Mouse (Mus musculus) brain, embryonic 14.5 days (tissue): ENCODE results near the gene Nras. TPM values are rescaled to one million over a fixed set of nuclear protein-coding genes. Genes with fewer than 3 reads are reported as not detected.

Experiments used
- DNase-seq: peaks from one replicate; pipeline ENCODE4 v3.0.0-alpha.2; 2011; ENCODE audit warnings: low read depth
- CTCF ChIP-seq: fragments of 200-500 bp; IDR thresholded peaks from 2 replicates; pipeline ENCODE4 v1.5.1; 2012; ENCODE audit warnings: inconsistent platforms, mild to moderate bottlenecking, moderate library complexity, borderline replicate concordance; ENCODE audit not compliant: insufficient read depth, insufficient read length; ENCODE audit errors: extremely low read depth
- POLR2A ChIP-seq: fragments of 200-500 bp; IDR thresholded peaks from 2 replicates; pipeline ENCODE4 v1.6.1; 2012; ENCODE audit warnings: mild to moderate bottlenecking, inconsistent platforms, borderline replicate concordance; ENCODE audit not compliant: poor library complexity, insufficient read depth, insufficient read length, severe bottlenecking; ENCODE audit errors: extremely low read depth
- polyA plus RNA-seq: library from polyadenylated mRNA; depleted of rRNA; stranded (reverse); fragments of >200 nt; gene quantifications from 2 replicates; pipeline ENCODE4 v1.2.3, GENCODE M21; 2012

Nras gene
- polyA plus RNA-seq, 1 experiment = 80.4 TPM

- TF ChIP-seq POLR2A = no peak
- TF ChIP-seq CTCF = no peak
- DNase-seq = no peak
Observed at GRCm38 (mm10) chr3:103066927-103067326, 8.8 kb downstream of the Nras start.

- TF ChIP-seq CTCF (no peak), POLR2A (no peak)
- no peak for DNase-seq
Observed at GRCm38 (mm10) chr3:103068971-103069370, 10.9 kb downstream of the Nras start.

- DNase-seq = no peak
- TF ChIP-seq CTCF = no peak
- TF ChIP-seq POLR2A = no peak
Observed at GRCm38 (mm10) chr3:103073771-103074170, 15.7 kb downstream of the Nras start, which contains the start of gene Ampd1. Gene Ampd1 (plus strand): TSS chr3:103074014.

GRCm38 (mm10) chr3:103075871-103076270 is 17.8 kb downstream of the Nras start:
- DNase-seq = no peak
- no peak for TF ChIP-seq POLR2A
- TF ChIP-seq CTCF = no peak

GRCm38 (mm10) chr3:103076476-103076875 is 18.4 kb downstream of the Nras start:
- no peak for DNase-seq
- TF ChIP-seq CTCF = no peak
- TF ChIP-seq POLR2A = no peak

- TF ChIP-seq POLR2A (no peak), CTCF (no peak)
- DNase-seq = no peak
Observed at GRCm38 (mm10) chr3:103079301-103079700, 21.2 kb downstream of the Nras start.

- TF ChIP-seq CTCF (no peak), POLR2A (no peak)
- DNase-seq = no peak
Observed at GRCm38 (mm10) chr3:103081051-103081450, 23.0 kb downstream of the Nras start.

- TF ChIP-seq CTCF (no peak), POLR2A (no peak)
- DNase-seq = peak; percentile 13
Observed at GRCm38 (mm10) chr3:103081861-103082453, 23.9 kb downstream of the Nras start.

- TF ChIP-seq POLR2A (no peak), CTCF (no peak)
- DNase-seq = peak; percentile 23
Observed at GRCm38 (mm10) chr3:103082761-103083160, 24.7 kb downstream of the Nras start.

GRCm38 (mm10) chr3:103085986-103086385 is 27.9 kb downstream of the Nras start:
- TF ChIP-seq CTCF = no peak
- no peak for TF ChIP-seq POLR2A
- no peak for DNase-seq

GRCm38 (mm10) chr3:103091753-103092152 is 33.7 kb downstream of the Nras start:
- no peak for TF ChIP-seq POLR2A
- no peak for TF ChIP-seq CTCF
- DNase-seq = no peak

- TF ChIP-seq CTCF (no peak), POLR2A (no peak)
- DNase-seq = no peak
Observed at GRCm38 (mm10) chr3:103098662-103099061, 40.6 kb downstream of the Nras start.

- TF ChIP-seq CTCF (peak; percentile 9; the same call in 1 of the 2 replicates), POLR2A (no peak)
- no peak for DNase-seq
Observed at GRCm38 (mm10) chr3:103099667-103100066, 41.6 kb downstream of the Nras start.

- TF ChIP-seq POLR2A (no peak), CTCF (no peak)
- no peak for DNase-seq
Observed at GRCm38 (mm10) chr3:103100735-103101134, 42.6 kb downstream of the Nras start.
